Mouse (Mus musculus) kidney, postnatal 25 days (tissue): ENCODE data around the gene H2-Q1.
A peak's percentile ranks its signal among the peaks of the same experiment; 100 is the strongest.
"Not testable (repeated sequence)": the region's sequence is repeated elsewhere in the genome, so short reads cannot be mapped to it uniquely, and the experiment has no call there.

ENCODE experiments used
- DNase-seq, 2 experiments: peaks; one replicate each; pipeline ENCODE4 v3.0.0; 2021; ENCODE audit warnings: mixed read lengths in 2 of 2

The H2-Q1 gene

GRCm38 (mm10) chr17:35342711-35343476 is 22.7 kb downstream of the H2-Q1 start:
- peak; percentile 10 to 51 for DNase-seq

GRCm38 (mm10) chr17:35347659-35348058 is 27.5 kb downstream of the H2-Q1 start:
- DNase-seq = not testable (repeated sequence)

GRCm38 (mm10) chr17:35353275-35353674 is 33.1 kb downstream of the H2-Q1 start:
- not testable (repeated sequence) for DNase-seq

DNA sequence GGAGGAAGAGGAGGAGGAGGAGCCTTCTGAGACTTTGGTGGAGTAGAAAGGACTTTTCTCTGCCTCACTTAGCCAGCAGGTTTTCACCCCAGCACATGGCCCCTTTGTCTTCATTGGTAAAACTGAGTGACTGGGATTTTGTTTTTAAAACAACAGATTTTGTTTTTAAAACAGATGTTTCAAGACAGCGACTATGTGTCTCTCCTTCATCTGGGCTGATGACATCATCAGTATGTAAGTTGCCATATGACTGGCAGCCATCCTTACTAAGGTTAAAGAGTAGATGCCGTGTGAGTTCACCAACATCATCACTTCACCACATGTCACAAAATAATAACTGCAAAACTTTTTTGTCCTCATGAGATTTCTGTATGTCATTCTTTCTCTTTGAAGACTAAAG is 33.9 kb downstream of the H2-Q1 start:
- no peak for DNase-seq

- DNase-seq = no peak
Measured at GRCm38 (mm10) chr17:35357086-35357485, 36.9 kb downstream of the H2-Q1 start.

GRCm38 (mm10) chr17:35358763-35359469 is 38.7 kb downstream of the H2-Q1 start:
- no peak for DNase-seq

DNA sequence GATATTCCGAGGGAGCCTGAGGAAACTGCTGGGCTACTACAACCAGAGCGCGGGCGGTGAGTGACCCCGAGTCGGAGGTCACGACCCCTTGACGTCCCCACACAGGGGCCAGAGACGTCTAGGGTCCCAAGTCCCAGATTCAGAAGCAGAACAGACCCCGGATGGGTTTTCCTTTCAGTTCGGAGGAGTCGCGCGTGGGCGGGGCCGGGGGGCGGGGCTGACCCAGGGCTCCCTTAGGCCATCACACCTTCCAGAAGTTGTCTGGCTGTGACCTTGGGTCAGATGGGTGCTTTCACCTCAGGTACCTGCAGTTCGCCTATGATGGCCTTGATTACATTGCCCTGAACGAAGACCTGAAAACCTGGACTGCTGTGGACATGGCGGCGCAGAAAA is 39.3 kb downstream of the H2-Q1 start:
- no peak for DNase-seq
